29 mouse cellular contexts compared by ENCODE assay signal in the genomic region with DNA sequence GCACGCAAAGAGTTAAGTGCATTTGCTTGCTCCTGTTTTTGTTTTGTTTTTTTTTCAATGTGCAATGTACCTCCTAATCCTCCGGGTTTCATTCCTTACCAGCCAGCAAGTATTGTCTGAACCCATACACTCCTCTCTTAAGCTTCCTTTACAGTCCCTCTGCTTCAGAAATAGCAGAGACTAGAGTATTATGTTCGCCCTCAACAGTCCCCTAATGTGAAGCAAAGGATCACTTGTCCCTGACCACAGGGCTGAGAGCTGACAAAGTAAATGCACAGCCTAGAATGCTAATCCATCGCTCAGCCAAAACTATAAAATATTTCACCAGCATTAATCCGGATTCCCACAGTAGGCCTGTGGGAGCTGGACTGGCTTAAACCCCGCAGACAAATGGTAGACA. TPM values are rescaled to one million over a fixed set of nuclear protein-coding genes. Genes with fewer than 3 reads are reported as not detected.
"Had no signal": no experiment of that assay in that cellular context is flagged by ENCODE, and none has a peak within 500 bp of the region (broad histone marks: within the 10 kb centered on the region; RNA-seq: fewer than 3 reads in every experiment).

No protein-coding gene starts in this region.

- H3K4me2 ChIP-seq: heart, embryonic 11.5 days; heart, embryonic 13.5 days; heart, embryonic 15.5 days; hindbrain, embryonic 13.5 days; hindbrain, embryonic 15.5 days; kidney, embryonic 15.5 days; liver, embryonic 11.5 days; liver, embryonic 13.5 days; liver, embryonic 15.5 days had no signal

- H3K4me1 ChIP-seq: heart, embryonic 13.5 days; heart, embryonic 15.5 days; hindbrain, embryonic 13.5 days; hindbrain, embryonic 15.5 days; kidney, embryonic 15.5 days; liver, embryonic 13.5 days; liver, embryonic 15.5 days had no signal

- H3K27ac ChIP-seq: heart, adult 2 months; heart, embryonic 13.5 days; heart, embryonic 15.5 days; hindbrain, embryonic 13.5 days; hindbrain, embryonic 15.5 days; hindbrain, postnatal 0 days; kidney, embryonic 15.5 days; kidney, postnatal 0 days; liver, embryonic 13.5 days; liver, embryonic 15.5 days had no signal

- H3K9ac ChIP-seq: heart, embryonic 13.5 days; heart, embryonic 15.5 days; hindbrain, embryonic 13.5 days; hindbrain, embryonic 15.5 days; kidney, embryonic 15.5 days; liver, embryonic 13.5 days; liver, embryonic 15.5 days had no signal

- ATAC-seq: hindbrain, postnatal 0 days; intestine, embryonic 16.5 days had no signal

- DNase-seq: gastrocnemius, postnatal 14 days; gastrocnemius, postnatal 36 days; heart, adult 11 months; heart, adult 2 months; heart, postnatal 14 days; heart, postnatal 36 days; kidney, adult 11 months; kidney, adult 2 months; kidney, adult 9 months; kidney, postnatal 14 days; kidney, postnatal 36 days; layer of hippocampus, adult 9-11 months; layer of hippocampus, postnatal 36 days; liver; liver, embryonic 13.5 days had no signal

- H3K4me3 ChIP-seq: heart, adult 2 months; heart, embryonic 13.5 days; heart, embryonic 15.5 days; hindbrain, embryonic 13.5 days; hindbrain, embryonic 15.5 days; kidney, embryonic 15.5 days; liver, embryonic 13.5 days; liver, embryonic 15.5 days had no signal

- H3K36me3 ChIP-seq: heart, embryonic 13.5 days; heart, embryonic 15.5 days; hindbrain, embryonic 13.5 days; hindbrain, embryonic 15.5 days; kidney, embryonic 15.5 days; liver, embryonic 13.5 days; liver, embryonic 15.5 days had no signal

- H3K27me3 ChIP-seq: heart, embryonic 13.5 days; heart, embryonic 15.5 days; hindbrain, embryonic 13.5 days; hindbrain, embryonic 15.5 days; kidney, embryonic 15.5 days; liver, embryonic 13.5 days had no signal

- H3K9me3 ChIP-seq: heart, embryonic 15.5 days; hindbrain, embryonic 15.5 days; kidney, embryonic 15.5 days; liver, embryonic 13.5 days; liver, embryonic 15.5 days had no signal

RNA-seq across cellular contexts. Expression of a gene that starts 13.4 kb away (rescaled TPM):
- total RNA-seq: gastrocnemius, postnatal 14 days; gastrocnemius, postnatal 36 days; heart, adult 2 months; heart, postnatal 14 days; heart, postnatal 36 days; hematopoietic stem cell, adult 5-6 weeks; hindbrain, postnatal 0 days had no signal
- polyA plus RNA-seq: heart, embryonic 11.5 days; heart, embryonic 13.5 days; heart, postnatal 0 days; hindbrain, embryonic 11.5 days; hindbrain, embryonic 13.5 days; hindbrain, embryonic 15.5 days; hindbrain, postnatal 0 days; liver, embryonic 11.5 days had no signal
